Mouse (Mus musculus): ENCODE measurements around the gene Metrnl.

Gene Metrnl

GRCm38 (mm10) chr11:121706521-121707005, 5.2 kb downstream of the Metrnl start:
- TF ChIP-seq GATA4 (IDR thresholded peaks at IDR 0.05; ENCODE audit: insufficient replicate concordance, low read length) = no peak

- no peak for TF ChIP-seq GATA4 (IDR thresholded peaks at IDR 0.05; ENCODE audit: insufficient replicate concordance, low read length)
Measured at GRCm38 (mm10) chr11:121709278-121709677, 7.9 kb downstream of the Metrnl start.

- no peak for TF ChIP-seq GATA4 (IDR thresholded peaks at IDR 0.05; ENCODE audit: insufficient replicate concordance, low read length)
Measured at GRCm38 (mm10) chr11:121710245-121710644, 8.9 kb downstream of the Metrnl start.

- no peak for TF ChIP-seq GATA4 (IDR thresholded peaks at IDR 0.05; ENCODE audit: insufficient replicate concordance, low read length)
Measured at GRCm38 (mm10) chr11:121712987-121713386, 11.6 kb downstream of the Metrnl start.

- TF ChIP-seq GATA4 (IDR thresholded peaks at IDR 0.05; ENCODE audit: insufficient replicate concordance, low read length) = no peak
Measured at GRCm38 (mm10) chr11:121713569-121713968, 12.2 kb downstream of the Metrnl start.

GRCm38 (mm10) chr11:121714745-121715485, 13.6 kb downstream of the Metrnl start:
- no peak for TF ChIP-seq GATA4 (IDR thresholded peaks at IDR 0.05; ENCODE audit: insufficient replicate concordance, low read length)

GRCm38 (mm10) chr11:121717724-121718123, 16.4 kb downstream of the Metrnl start:
- no peak for TF ChIP-seq GATA4 (IDR thresholded peaks at IDR 0.05; ENCODE audit: insufficient replicate concordance, low read length)

GRCm38 (mm10) chr11:121720752-121721151, 19.4 kb downstream of the Metrnl start:
- no peak for TF ChIP-seq GATA4 (IDR thresholded peaks at IDR 0.05; ENCODE audit: insufficient replicate concordance, low read length)

GRCm38 (mm10) chr11:121722434-121722833, 21.1 kb downstream of the Metrnl start:
- TF ChIP-seq GATA4 (IDR thresholded peaks at IDR 0.05; ENCODE audit: insufficient replicate concordance, low read length) = no peak

GRCm38 (mm10) chr11:121726625-121727024, 25.3 kb downstream of the Metrnl start:
- no peak for TF ChIP-seq GATA4 (IDR thresholded peaks at IDR 0.05; ENCODE audit: insufficient replicate concordance, low read length)

- no peak for TF ChIP-seq GATA4 (IDR thresholded peaks at IDR 0.05; ENCODE audit: insufficient replicate concordance, low read length)
Measured at GRCm38 (mm10) chr11:121734184-121734583, 32.8 kb downstream of the Metrnl start.

- no peak for TF ChIP-seq GATA4 (IDR thresholded peaks at IDR 0.05; ENCODE audit: insufficient replicate concordance, low read length)
Measured at GRCm38 (mm10) chr11:121734892-121735291, 33.5 kb downstream of the Metrnl start.

- no peak for TF ChIP-seq GATA4 (IDR thresholded peaks at IDR 0.05; ENCODE audit: insufficient replicate concordance, low read length)
Measured at GRCm38 (mm10) chr11:121738616-121739015, 37.3 kb downstream of the Metrnl start.

- no peak for TF ChIP-seq GATA4 (IDR thresholded peaks at IDR 0.05; ENCODE audit: insufficient replicate concordance, low read length)
Measured at GRCm38 (mm10) chr11:121740906-121741305, 39.6 kb downstream of the Metrnl start.

- no peak for TF ChIP-seq GATA4 (IDR thresholded peaks at IDR 0.05; ENCODE audit: insufficient replicate concordance, low read length)
Measured at GRCm38 (mm10) chr11:121741433-121741832, 40.1 kb downstream of the Metrnl start.

GRCm38 (mm10) chr11:121743113-121743512, 41.8 kb downstream of the Metrnl start:
- no peak for TF ChIP-seq GATA4 (IDR thresholded peaks at IDR 0.05; ENCODE audit: insufficient replicate concordance, low read length)
